Mouse (Mus musculus) B cell, adult 62 days (primary cell): ENCODE data around the gene Fnip1. TPM values are rescaled to one million over a fixed set of nuclear protein-coding genes. Genes with fewer than 3 reads are reported as not detected.

Source experiments
- total RNA-seq: library from RNA; stranded (reverse); gene quantifications from 4 replicates; pipeline ENCODE4 v1.2.4, GENCODE M21; 2023

The Fnip1 gene
- 33.9 to 38.4 TPM (median 36.4 TPM) in 4 replicates for total RNA-seq

DNA sequence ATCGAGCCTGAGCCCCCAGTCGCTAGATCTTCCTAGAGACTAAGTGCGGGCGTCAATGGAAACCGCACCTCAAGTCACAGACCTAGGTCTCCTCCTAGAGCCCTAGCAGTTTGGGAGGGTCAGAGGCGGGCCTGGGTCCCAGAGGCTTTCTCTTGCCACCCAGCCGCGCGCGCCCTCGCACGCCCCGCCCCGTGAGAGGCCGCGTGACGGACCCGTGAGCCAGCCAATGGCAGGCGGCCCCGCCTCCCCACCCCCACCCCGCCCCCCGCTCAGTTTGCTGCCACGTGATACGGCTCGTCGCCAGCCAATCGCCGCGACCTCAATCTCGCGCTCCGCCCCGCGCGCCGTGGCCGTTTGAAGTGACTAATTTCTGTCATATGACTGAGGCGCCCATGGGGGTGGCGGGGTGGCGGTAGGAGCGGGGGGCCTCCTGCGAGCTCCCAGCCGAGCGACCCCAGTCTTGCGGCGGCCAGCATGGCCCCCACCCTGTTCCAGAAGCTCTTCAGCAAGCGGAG is at the start of gene Fnip1:
Fnip1 (plus strand) TSS at position 377 of the 515 bp plus-strand sequence.

DNA sequence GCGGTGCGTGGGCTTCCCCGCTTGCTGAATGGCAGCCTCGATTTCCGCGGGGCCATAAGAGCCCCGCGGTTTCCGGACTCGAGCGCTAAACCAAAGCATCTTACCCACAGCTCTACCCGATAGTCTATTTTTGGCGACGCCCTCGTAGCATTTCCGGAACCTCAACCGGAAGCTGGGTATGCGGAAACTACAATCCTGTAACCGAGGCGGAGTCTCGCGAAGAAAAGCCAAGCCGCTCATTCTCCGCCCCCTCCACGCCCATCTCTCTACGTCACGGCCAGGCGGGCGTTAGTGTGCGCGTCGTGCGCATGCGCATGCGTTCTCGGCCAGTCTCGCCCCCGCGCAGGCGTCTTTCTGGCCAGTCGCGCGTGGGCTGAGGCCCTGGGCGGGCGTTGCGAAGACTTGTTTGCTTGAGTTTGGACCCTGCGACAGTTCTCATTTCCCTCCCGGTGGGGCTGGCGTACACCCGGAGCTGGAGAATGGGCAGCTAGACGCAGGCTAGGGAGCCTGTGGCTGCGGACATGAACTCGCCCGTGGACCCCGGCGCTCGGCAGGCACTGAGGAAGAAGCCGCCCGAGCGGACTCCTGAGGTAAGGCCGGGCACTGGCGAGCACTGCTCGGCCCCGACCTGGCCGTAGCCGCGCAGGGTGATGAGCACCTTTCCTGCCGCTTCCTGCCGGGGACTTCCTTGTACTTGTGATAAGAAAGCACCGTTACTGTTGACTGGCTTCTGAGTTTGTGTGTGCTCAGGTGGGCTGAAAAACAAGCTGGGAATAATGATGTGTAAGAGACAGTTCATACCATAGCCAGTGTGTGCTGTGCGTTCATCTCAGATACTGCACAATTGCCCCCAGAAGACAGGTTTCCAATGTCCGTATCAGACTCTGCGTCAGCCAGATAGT is 84.8 kb downstream of the Fnip1 start, which contains the start of gene Rapgef6:
Rapgef6 (plus strand) TSS at position 319 of the 902 bp plus-strand sequence.

Other genes with a start within 250 kb of the Fnip1 start
- gene Csf2, start 188.5 kb upstream of the Fnip1 start, total RNA-seq, result not detected in 4 replicates
- gene Il3, start 170.9 kb upstream of the Fnip1 start, total RNA-seq, result not detected in 4 replicates
- gene Acsl6, start 134.4 kb upstream of the Fnip1 start, total RNA-seq, result not detected in 4 replicates
- gene Meikin, start 67.5 kb upstream of the Fnip1 start, total RNA-seq, result not detected in 4 replicates
- gene Rapgef6, start 84.6 kb downstream of the Fnip1 start, total RNA-seq, result 161 to 178 TPM (median 169 TPM) in 4 replicates